9 mouse cellular contexts compared by ENCODE assay signal in the genomic region with DNA sequence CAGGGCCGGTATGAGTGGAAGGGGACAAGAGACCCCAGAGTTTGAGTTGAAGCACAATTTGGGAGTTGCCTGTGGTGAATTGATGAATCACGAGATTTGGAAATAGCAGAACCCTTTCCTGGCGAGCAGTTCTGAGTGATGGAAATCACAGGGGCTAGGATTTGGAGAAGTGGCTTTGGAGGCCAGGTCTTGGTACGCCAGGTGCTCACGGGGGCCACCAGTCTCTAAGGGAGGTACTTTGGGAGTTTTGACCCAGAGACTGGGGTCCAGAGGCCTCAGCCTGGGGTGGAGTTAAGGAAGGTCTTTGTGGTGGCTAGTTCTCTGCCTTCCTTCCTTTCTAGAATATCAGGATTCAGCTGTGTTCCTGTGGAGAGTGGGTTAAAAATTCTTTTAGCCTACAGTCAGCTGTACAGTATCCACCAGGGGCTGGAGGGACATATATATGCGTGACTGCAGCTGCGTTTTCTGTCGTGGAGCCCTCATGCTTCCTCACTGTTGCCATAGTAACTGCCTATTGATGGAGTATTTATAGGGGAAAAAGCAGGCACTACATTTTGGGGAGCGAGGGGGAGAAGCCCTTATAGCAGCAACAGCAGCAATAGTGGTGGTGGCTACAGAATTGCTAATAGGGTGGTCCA. TPM values are rescaled to one million over a fixed set of nuclear protein-coding genes. Genes with fewer than 3 reads are reported as not detected.
A peak's percentile ranks its signal among the peaks of the same experiment; 100 is the strongest.
DNase-seq lines count a peak whose midpoint lies in the region; ATAC-seq and TF ChIP-seq lines count a peak whose summit lies in the region.
"Had no signal": no experiment of that assay in that cellular context is flagged by ENCODE, and none has a peak within 500 bp of the region (broad histone marks: within the 10 kb centered on the region; RNA-seq: fewer than 3 reads in every experiment).

No protein-coding gene starts in this region.

- no peaks in the 10 kb centered on the region; the same call in 1 of the 2 replicates for H3K36me3 ChIP-seq in limb, embryonic 12.5 days
- no peaks in the 10 kb centered on the region for H3K36me3 ChIP-seq in stomach, embryonic 16.5 days (ENCODE audit: control insufficient read depth, insufficient read depth, low read length)

- no peaks in the 10 kb centered on the region for H3K4me1 ChIP-seq in cerebellum, adult 2 months (ENCODE audit: control insufficient read depth, insufficient read depth, low read length)
- no peaks in the 10 kb centered on the region for H3K4me1 ChIP-seq in limb, embryonic 12.5 days (replicated peaks)
- no peaks in the 10 kb centered on the region for H3K4me1 ChIP-seq in stomach, embryonic 16.5 days (ENCODE audit: control insufficient read depth, insufficient read depth, low read length)

- H3K9me3 ChIP-seq in limb, embryonic 12.5 days: no peaks in the 10 kb centered on the region
- no peaks in the 10 kb centered on the region for H3K9me3 ChIP-seq in stomach, embryonic 16.5 days (replicated peaks; ENCODE audit: control insufficient read depth, low read length)

- ATAC-seq in limb, embryonic 12.5 days (ENCODE audit: insufficient number of reproducible peaks, insufficient read depth, low FRiP score, low TSS enrichment, low read depth): no peak
- no peak for ATAC-seq in stomach, embryonic 16.5 days (ENCODE audit: insufficient read depth, low FRiP score)

- no peak for TF ChIP-seq POLR2A in cerebellum, adult 2 months (IDR thresholded peaks at IDR 0.05; ENCODE audit: borderline replicate concordance, insufficient read depth, low read length)

- peak overlapping the region; percentile 60 for H3K4me2 ChIP-seq in limb, embryonic 12.5 days
- H3K4me2 ChIP-seq in stomach, embryonic 16.5 days (ENCODE audit: low read depth, low read length): peak overlapping the region; percentile 65

- peak in 1 of 2 experiments; percentile 4 for DNase-seq in cerebellum, adult 2 months
- no peak for DNase-seq in cerebellum, adult 9-10 months
- DNase-seq in retina, embryonic 14.5 days (ENCODE audit: low spot score): peak; percentile 2
- DNase-seq in retina, postnatal 1 day: no peak
- DNase-seq in layer of hippocampus, postnatal 10 days (ENCODE audit: low spot score in 2 of 2): no peak
- DNase-seq in natural killer cell, adult 2 months (ENCODE audit: low spot score in 2 of 2): no peak

- no peak for TF ChIP-seq CTCF in cerebellum, adult 2 months (IDR thresholded peaks at IDR 0.05; ENCODE audit: borderline replicate concordance, insufficient read depth, low read depth, low read length)

- 33% methylated on average over 9 of the region's 9 CpGs for WGBS in cerebellum, adult 2 months
- whole genome bisulfite sequencing in limb, embryonic 12.5 days: 31% methylated on average over 9 of the region's 9 CpGs
- WGBS in stomach, embryonic 16.5 days: 30% methylated on average over 9 of the region's 9 CpGs

- no peaks in the 10 kb centered on the region for H3K27me3 ChIP-seq in cerebellum, adult 2 months (ENCODE audit: control insufficient read depth, insufficient read depth, low read length)
- peaks cover 27% of the 10 kb centered on the region for H3K27me3 ChIP-seq in limb, embryonic 12.5 days
- H3K27me3 ChIP-seq in stomach, embryonic 16.5 days (ENCODE audit: control insufficient read depth, insufficient read depth, low read length): peaks cover 11% of the 10 kb centered on the region; the same call in 1 of the 2 replicates

- no peak overlapping the region for H3K27ac ChIP-seq in cerebellum, adult 2 months (ENCODE audit: insufficient read depth, low read length)
- H3K27ac ChIP-seq in limb, embryonic 12.5 days: 0 out of 2 replicates have a peak overlapping the region, but pooled peaks have one; percentile 7
- H3K27ac ChIP-seq in stomach, embryonic 16.5 days (ENCODE audit: low read length): peak overlapping the region; percentile 39; the same call in 1 of the 2 replicates

- peak overlapping the region; percentile 64 for H3K4me3 ChIP-seq in cerebellum, adult 2 months (replicated peaks; ENCODE audit: insufficient read depth, low read depth, low read length)
- H3K4me3 ChIP-seq in limb, embryonic 12.5 days (replicated peaks): peak overlapping the region; percentile 50
- peak overlapping the region; percentile 56 for H3K4me3 ChIP-seq in stomach, embryonic 16.5 days (replicated peaks; ENCODE audit: low read length)

- peak overlapping the region; percentile 61 for H3K9ac ChIP-seq in limb, embryonic 12.5 days (replicated peaks)
- H3K9ac ChIP-seq in stomach, embryonic 16.5 days (ENCODE audit: low read length): peak overlapping the region; percentile 73

RNA-seq across cellular contexts. Expression of gene Prrg3, which starts 1.0 kb away (rescaled TPM):
- 12.2 and 14.0 TPM in 2 replicates for polyA plus RNA-seq in cerebellum, adult 2 months (2012; rRNA removed)
- polyA plus RNA-seq in limb, embryonic 12.5 days (2016; fragmentation: Nextera tagmentation; extraction: Ambion mirVana): 9.4 and 10.8 TPM in 2 replicates
- 10.5 and 11.2 TPM in 2 replicates for polyA plus RNA-seq in stomach, embryonic 16.5 days (2015; fragmentation: Nextera tagmentation; extraction: Ambion mirVana)
- 10 to 100 TPM; 24.4 to 24.7 TPM for total RNA-seq in layer of hippocampus, postnatal 10 days (2021)

RNA-seq across cellular contexts. Expression of gene Fate1, which starts 9.4 kb away (rescaled TPM):
- polyA plus RNA-seq in cerebellum, adult 2 months (2012; rRNA removed): 0.23 TPM in 1 of 2 replicates, not detected in the other
- not detected in 2 replicates for polyA plus RNA-seq in limb, embryonic 12.5 days (2016; fragmentation: Nextera tagmentation; extraction: Ambion mirVana)
- not detected in 2 replicates for polyA plus RNA-seq in stomach, embryonic 16.5 days (2015; fragmentation: Nextera tagmentation; extraction: Ambion mirVana)
- not detected for total RNA-seq in layer of hippocampus, postnatal 10 days (2021)
- polyA plus RNA-seq: spleen, adult 2 months had no signal

RNA-seq across cellular contexts. Expression of gene Cnga2, which starts 28.3 kb away (rescaled TPM):
- 0.21 and 0.23 TPM in 2 replicates for polyA plus RNA-seq in cerebellum, adult 2 months (2012; rRNA removed)
- polyA plus RNA-seq in limb, embryonic 12.5 days (2016; fragmentation: Nextera tagmentation; extraction: Ambion mirVana): 0.28 and 0.40 TPM in 2 replicates
- 0.11 and 0.14 TPM in 2 replicates for polyA plus RNA-seq in stomach, embryonic 16.5 days (2015; fragmentation: Nextera tagmentation; extraction: Ambion mirVana)
- total RNA-seq in layer of hippocampus, postnatal 10 days (2021): under 1 TPM; 0.11 to 0.53 TPM
- polyA plus RNA-seq: spleen, adult 2 months had no signal

RNA-seq across cellular contexts. Expression of gene Gm1141, which starts 42.6 kb away (rescaled TPM):
- polyA plus RNA-seq in cerebellum, adult 2 months (2012; rRNA removed): 1.2 and 1.3 TPM in 2 replicates
- 0.11 TPM in 1 of 2 replicates, not detected in the other for polyA plus RNA-seq in limb, embryonic 12.5 days (2016; fragmentation: Nextera tagmentation; extraction: Ambion mirVana)
- polyA plus RNA-seq in stomach, embryonic 16.5 days (2015; fragmentation: Nextera tagmentation; extraction: Ambion mirVana): 0.10 TPM in 1 of 2 replicates, not detected in the other
- total RNA-seq in layer of hippocampus, postnatal 10 days (2021): under 1 TPM; 0.30 to 0.74 TPM
